Mouse (Mus musculus): Measurements from ENCODE around the gene Mgl2.
"Not testable (repeated sequence)": the region's sequence is repeated elsewhere in the genome, so short reads cannot be mapped to it uniquely, and the experiment has no call there.

Mgl2 gene

GRCm38 (mm10) chr11:70162336-70162735 is 32.2 kb downstream of the Mgl2 start:
- no peaks in the 10 kb centered on the region for H3K4me1 ChIP-seq (replicated peaks; ENCODE audit: low read depth, low read length)
- TF ChIP-seq POU5F1 (IDR thresholded peaks at IDR 0.05; ENCODE audit: borderline replicate concordance, low read length) = no peak
- no peak for TF ChIP-seq CTCF (conservative IDR thresholded peaks at IDR 0.05; ENCODE audit: low read length)
- TF ChIP-seq NANOG (IDR thresholded peaks at IDR 0.05; ENCODE audit: borderline replicate concordance, low read length) = no peak
- peaks cover 11% of the 10 kb centered on the region for H3K27me3 ChIP-seq (ENCODE audit: insufficient read depth, low read length)
- H3K4me3 ChIP-seq (replicated peaks; ENCODE audit: low read length) = no peak overlapping the region
- H3K36me3 ChIP-seq (ENCODE audit: insufficient read depth, low read length) = no peaks in the 10 kb centered on the region
- H3K9me3 ChIP-seq (ENCODE audit: low read length) = no peaks in the 10 kb centered on the region

GRCm38 (mm10) chr11:70165972-70166921 is 36.1 kb downstream of the Mgl2 start:
- no peaks in the 10 kb centered on the region for H3K9me3 ChIP-seq (ENCODE audit: low read length)
- H3K36me3 ChIP-seq (ENCODE audit: insufficient read depth, low read length) = no peaks in the 10 kb centered on the region
- TF ChIP-seq NANOG (IDR thresholded peaks at IDR 0.05; ENCODE audit: borderline replicate concordance, low read length) (no peak), POU5F1 (IDR thresholded peaks at IDR 0.05; ENCODE audit: borderline replicate concordance, low read length) (no peak), CTCF (conservative IDR thresholded peaks at IDR 0.05; ENCODE audit: low read length) (no peak)
- no peak overlapping the region for H3K4me3 ChIP-seq (replicated peaks; ENCODE audit: low read length)
- no peaks in the 10 kb centered on the region for H3K4me1 ChIP-seq (replicated peaks; ENCODE audit: low read depth, low read length)
- peaks cover 20% of the 10 kb centered on the region for H3K27me3 ChIP-seq (ENCODE audit: insufficient read depth, low read length)

DNA sequence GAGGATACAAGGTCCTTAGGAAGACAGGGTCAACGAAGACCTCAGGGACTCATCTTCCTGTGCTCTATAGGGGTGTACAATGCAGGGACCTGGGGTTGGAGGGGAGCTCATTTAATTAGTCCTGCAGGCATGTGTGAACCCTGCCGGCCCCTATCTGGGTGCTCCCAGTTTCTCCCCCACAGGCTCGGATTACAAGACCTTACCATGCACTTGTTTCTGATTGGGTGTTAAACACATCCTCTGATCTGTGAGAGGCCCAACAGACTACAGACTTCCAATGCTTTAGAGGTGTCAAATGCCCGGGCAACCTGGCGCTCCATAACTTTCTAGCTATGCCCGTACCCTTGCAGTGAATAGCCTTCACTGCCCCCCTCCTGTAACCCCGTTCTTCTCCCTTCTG is 38.0 kb downstream of the Mgl2 start:
- Histone ChIP-seq H3K4me1 (replicated peaks; ENCODE audit: low read depth, low read length) (no peaks in the 10 kb centered on the region), H3K4me3 (replicated peaks; ENCODE audit: low read length) (no peak overlapping the region), H3K36me3 (ENCODE audit: insufficient read depth, low read length) (no peaks in the 10 kb centered on the region), H3K27me3 (ENCODE audit: insufficient read depth, low read length) (peaks cover 19% of the 10 kb centered on the region), H3K9me3 (ENCODE audit: low read length) (no peaks in the 10 kb centered on the region)
- TF ChIP-seq NANOG (IDR thresholded peaks at IDR 0.05; ENCODE audit: borderline replicate concordance, low read length) = no peak
- no peak for TF ChIP-seq CTCF (conservative IDR thresholded peaks at IDR 0.05; ENCODE audit: low read length)
- TF ChIP-seq POU5F1 (IDR thresholded peaks at IDR 0.05; ENCODE audit: borderline replicate concordance, low read length) = no peak

GRCm38 (mm10) chr11:70169471-70169870 is 39.3 kb downstream of the Mgl2 start:
- H3K4me1 ChIP-seq (replicated peaks; ENCODE audit: low read depth, low read length); H3K36me3 ChIP-seq (ENCODE audit: insufficient read depth, low read length); H3K4me3 ChIP-seq (replicated peaks; ENCODE audit: low read length); H3K9me3 ChIP-seq (ENCODE audit: low read length): not testable (repeated sequence)
- H3K27me3 ChIP-seq (ENCODE audit: insufficient read depth, low read length) = peaks cover 18% of the 10 kb centered on the region

GRCm38 (mm10) chr11:70170291-70170690 is 40.2 kb downstream of the Mgl2 start:
- H3K4me1 ChIP-seq (replicated peaks; ENCODE audit: low read depth, low read length) = no peaks in the 10 kb centered on the region
- no peaks in the 10 kb centered on the region for H3K9me3 ChIP-seq (ENCODE audit: low read length)
- no peaks in the 10 kb centered on the region for H3K36me3 ChIP-seq (ENCODE audit: insufficient read depth, low read length)
- TF ChIP-seq NANOG (IDR thresholded peaks at IDR 0.05; ENCODE audit: borderline replicate concordance, low read length) = no peak
- no peak for TF ChIP-seq POU5F1 (IDR thresholded peaks at IDR 0.05; ENCODE audit: borderline replicate concordance, low read length)
- no peak for TF ChIP-seq CTCF (conservative IDR thresholded peaks at IDR 0.05; ENCODE audit: low read length)
- no peak overlapping the region for H3K4me3 ChIP-seq (replicated peaks; ENCODE audit: low read length)
- H3K27me3 ChIP-seq (ENCODE audit: insufficient read depth, low read length) = peaks cover 14% of the 10 kb centered on the region

GRCm38 (mm10) chr11:70171181-70171580 is 41.1 kb downstream of the Mgl2 start:
- Histone ChIP-seq H3K4me3 (replicated peaks; ENCODE audit: low read length) (no peak overlapping the region), H3K36me3 (ENCODE audit: insufficient read depth, low read length) (no peaks in the 10 kb centered on the region), H3K27me3 (ENCODE audit: insufficient read depth, low read length) (peaks cover 10% of the 10 kb centered on the region), H3K9me3 (ENCODE audit: low read length) (no peaks in the 10 kb centered on the region), H3K4me1 (replicated peaks; ENCODE audit: low read depth, low read length) (no peaks in the 10 kb centered on the region)
- TF ChIP-seq CTCF (conservative IDR thresholded peaks at IDR 0.05; ENCODE audit: low read length) = no peak
- TF ChIP-seq POU5F1 (IDR thresholded peaks at IDR 0.05; ENCODE audit: borderline replicate concordance, low read length) = no peak
- TF ChIP-seq NANOG (IDR thresholded peaks at IDR 0.05; ENCODE audit: borderline replicate concordance, low read length) = no peak

GRCm38 (mm10) chr11:70171847-70172246 is 41.7 kb downstream of the Mgl2 start:
- Histone ChIP-seq H3K9me3 (ENCODE audit: low read length) (no peaks in the 10 kb centered on the region), H3K4me3 (replicated peaks; ENCODE audit: low read length) (no peak overlapping the region), H3K4me1 (replicated peaks; ENCODE audit: low read depth, low read length) (no peaks in the 10 kb centered on the region), H3K36me3 (ENCODE audit: insufficient read depth, low read length) (no peaks in the 10 kb centered on the region), H3K27me3 (ENCODE audit: insufficient read depth, low read length) (peaks cover 13% of the 10 kb centered on the region)
- TF ChIP-seq CTCF (conservative IDR thresholded peaks at IDR 0.05; ENCODE audit: low read length) (peak; percentile 76), POU5F1 (IDR thresholded peaks at IDR 0.05; ENCODE audit: borderline replicate concordance, low read length) (no peak)

GRCm38 (mm10) chr11:70172298-70172697 is 42.2 kb downstream of the Mgl2 start:
- H3K9me3 ChIP-seq (ENCODE audit: low read length) = no peaks in the 10 kb centered on the region
- no peaks in the 10 kb centered on the region for H3K4me1 ChIP-seq (replicated peaks; ENCODE audit: low read depth, low read length)
- H3K36me3 ChIP-seq (ENCODE audit: insufficient read depth, low read length) = no peaks in the 10 kb centered on the region
- H3K4me3 ChIP-seq (replicated peaks; ENCODE audit: low read length) = no peak overlapping the region
- H3K27me3 ChIP-seq (ENCODE audit: insufficient read depth, low read length) = peaks cover 13% of the 10 kb centered on the region
- TF ChIP-seq CTCF (conservative IDR thresholded peaks at IDR 0.05; ENCODE audit: low read length) = peak; percentile 72
- TF ChIP-seq POU5F1 (IDR thresholded peaks at IDR 0.05; ENCODE audit: borderline replicate concordance, low read length) = no peak
- no peak for TF ChIP-seq NANOG (IDR thresholded peaks at IDR 0.05; ENCODE audit: borderline replicate concordance, low read length)

GRCm38 (mm10) chr11:70174491-70174890 is 44.4 kb downstream of the Mgl2 start:
- Histone ChIP-seq H3K9me3 (ENCODE audit: low read length) (no peaks in the 10 kb centered on the region), H3K36me3 (ENCODE audit: insufficient read depth, low read length) (no peaks in the 10 kb centered on the region), H3K4me1 (replicated peaks; ENCODE audit: low read depth, low read length) (no peaks in the 10 kb centered on the region), H3K27me3 (ENCODE audit: insufficient read depth, low read length) (peaks cover 3% of the 10 kb centered on the region; the same call in 1 of the 2 replicates), H3K4me3 (replicated peaks; ENCODE audit: low read length) (no peak overlapping the region)
- no peak for TF ChIP-seq CTCF (conservative IDR thresholded peaks at IDR 0.05; ENCODE audit: low read length)
